Mouse (Mus musculus) cerebellum, postnatal 14 days (tissue): ENCODE measurements at regions not wholly inside any gene's neighbourhood (a gene's known extent, or its start where the extent isn't known, plus 50 kb on each side); places are given as distances from the start of the nearest gene placed in this dataset.
A peak's percentile ranks its signal among the peaks of the same experiment; 100 is the strongest.
"Not testable (repeated sequence)": the region's sequence is repeated elsewhere in the genome, so short reads cannot be mapped to it uniquely, and the experiment has no call there.

Experiments used
- DNase-seq, 2 experiments: peaks; one replicate each; pipeline ENCODE4 v3.0.0; 2021; ENCODE audit warnings: mixed read lengths in 2 of 2

DNA sequence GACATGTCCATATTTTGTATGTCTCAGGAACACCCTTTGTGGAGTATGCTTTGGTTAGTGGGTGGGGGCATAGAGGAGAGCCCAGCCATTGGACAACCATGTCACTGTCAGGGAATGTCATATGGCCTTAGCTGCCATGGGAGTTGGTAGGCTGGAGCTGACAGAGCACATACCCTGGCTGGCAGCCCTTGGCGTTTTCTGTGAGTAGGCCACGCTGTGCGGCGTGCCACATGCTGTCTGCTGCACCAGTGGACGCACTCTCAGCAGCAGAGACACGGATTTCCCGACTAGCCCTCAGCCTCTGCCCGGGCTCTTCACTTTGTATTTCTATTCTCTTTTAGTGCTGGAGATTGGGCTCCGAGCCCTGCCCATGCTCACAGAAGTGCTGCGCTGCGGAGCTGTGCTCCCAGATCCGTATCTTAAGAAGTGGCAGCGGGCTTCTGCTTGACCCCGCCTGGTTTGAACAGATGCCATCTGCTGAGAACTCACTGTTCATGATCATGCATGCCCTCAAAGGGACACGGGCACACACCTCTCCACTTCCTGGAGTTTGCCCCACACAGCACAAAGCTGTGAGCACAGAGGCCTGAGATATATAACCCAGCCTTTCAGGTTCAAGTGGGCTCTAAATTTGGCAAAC, 160.1 kb downstream of the Sall1 start:
- peak; percentile 41 to 45 for DNase-seq

- DNase-seq, result no peak
These were observed 164.1 kb downstream of the Sall1 start for GRCm38 (mm10) chr8:88879857-88880256.

- DNase-seq, result peak in 1 of 2 experiments; percentile 9
These were observed 166.0 kb downstream of the Sall1 start for GRCm38 (mm10) chr8:88877921-88878320.

- DNase-seq, result no peak
These were observed 166.1 kb downstream of the Cyld start for GRCm38 (mm10) chr8:88862846-88863455.

DNA sequence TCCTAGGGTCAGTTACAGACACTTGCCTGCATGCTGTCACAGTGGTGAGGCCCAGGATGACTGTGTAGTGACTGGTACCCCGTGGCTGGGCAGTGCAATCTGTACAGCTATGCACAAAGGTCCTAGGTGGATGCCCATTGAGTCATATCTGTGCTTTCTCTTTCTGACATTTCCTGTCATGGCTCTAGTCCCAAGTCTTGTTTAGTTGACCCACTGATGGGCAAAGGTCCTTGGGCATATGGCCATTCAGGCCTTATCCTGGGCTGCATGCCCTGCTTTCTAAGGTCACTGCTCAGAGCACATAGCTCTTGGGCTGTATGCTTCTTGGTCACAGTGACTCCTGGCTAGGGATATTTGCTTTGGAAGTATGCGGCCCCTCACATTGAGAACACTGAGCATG, 160.4 kb downstream of the Cyld start:
- no peak for DNase-seq

DNA sequence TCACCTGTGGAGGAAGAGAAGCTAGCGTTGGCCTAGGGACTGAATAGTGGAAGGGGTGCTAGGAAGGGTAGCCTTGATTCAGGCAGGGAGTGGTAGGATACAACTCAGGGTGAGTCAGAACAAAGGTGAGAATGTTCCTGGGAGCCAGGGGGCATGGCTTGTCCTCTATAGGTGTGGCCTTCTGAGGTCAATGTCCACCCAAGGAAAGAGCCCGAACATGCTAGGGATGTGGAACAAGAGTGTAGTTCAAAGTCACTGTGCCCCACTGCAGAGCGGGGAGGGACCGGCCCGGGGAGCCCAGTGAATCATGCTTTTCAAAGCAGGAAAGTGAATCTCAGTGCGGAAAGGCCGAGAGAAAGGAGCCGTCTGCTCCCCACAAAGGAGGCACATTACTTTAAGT, 156.4 kb downstream of the Cyld start:
- DNase-seq, result no peak

- no peak for DNase-seq
These were observed 149.1 kb downstream of the Cyld start for GRCm38 (mm10) chr8:88845916-88846315.

GRCm38 (mm10) chr8:88844370-88844769, 147.5 kb downstream of the Cyld start:
- peak; percentile 53 to 68 for DNase-seq

- no peak for DNase-seq
These were observed 145.6 kb downstream of the Cyld start for GRCm38 (mm10) chr8:88842451-88842850.

GRCm38 (mm10) chr8:88840096-88840495, 143.3 kb downstream of the Cyld start:
- DNase-seq, result no peak

GRCm38 (mm10) chr8:88835756-88836291, 139.0 kb downstream of the Cyld start:
- no peak for DNase-seq

GRCm38 (mm10) chr8:88825816-88826215, 129.0 kb downstream of the Cyld start:
- no peak for DNase-seq

GRCm38 (mm10) chr8:88823931-88824330, 127.1 kb downstream of the Cyld start:
- DNase-seq, result no peak

DNA sequence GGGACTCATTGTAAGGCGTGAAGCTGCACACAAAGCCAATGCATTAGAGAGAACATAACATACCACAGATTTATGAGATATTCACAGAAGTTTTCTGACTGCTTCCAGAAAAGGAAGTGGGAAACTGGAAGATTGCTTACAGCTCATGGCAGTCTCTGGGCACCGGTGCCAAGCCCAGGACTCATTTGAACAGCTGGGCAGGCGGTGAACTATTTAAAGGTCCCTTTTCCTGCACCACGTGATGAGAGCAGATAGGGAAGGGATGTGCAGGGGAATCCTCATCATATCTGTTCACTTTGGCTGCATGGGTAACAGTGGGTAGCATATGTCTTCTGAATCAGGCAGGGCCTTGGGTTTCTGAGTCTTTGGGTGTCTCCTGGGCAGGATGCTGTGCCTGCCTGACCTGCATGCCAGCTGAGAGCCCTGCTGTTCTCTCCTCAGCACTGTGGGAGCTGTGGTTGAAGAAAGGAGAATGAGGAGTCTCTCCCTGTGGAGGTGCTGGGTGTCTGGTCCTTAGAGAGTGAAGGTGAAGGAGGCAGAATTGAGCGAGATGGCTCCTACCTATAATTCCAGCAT, 123.5 kb downstream of the Cyld start:
- no peak for DNase-seq

- DNase-seq, result no peak
These were observed 119.6 kb downstream of the Cyld start for GRCm38 (mm10) chr8:88816461-88816860.

DNA sequence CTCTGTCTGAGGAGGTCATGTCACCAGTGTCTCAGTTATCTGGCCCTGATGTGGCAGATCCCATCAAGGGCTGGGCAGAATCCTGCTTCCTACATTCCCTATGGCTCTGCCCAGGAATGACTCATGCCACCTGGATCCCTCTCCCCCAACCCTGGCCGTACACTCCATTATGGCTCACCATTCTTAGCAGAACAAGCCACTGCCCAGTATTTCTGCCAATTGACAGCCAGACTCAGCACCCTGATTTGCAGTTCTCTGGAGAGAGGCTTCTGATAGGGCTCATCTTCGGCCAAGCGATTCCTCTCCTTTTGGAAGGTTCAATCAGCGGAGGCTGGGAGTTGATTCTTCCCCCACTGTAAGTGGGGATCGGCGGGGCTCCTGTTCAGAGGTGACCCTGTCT, 117.4 kb downstream of the Cyld start:
- no peak for DNase-seq

DNA sequence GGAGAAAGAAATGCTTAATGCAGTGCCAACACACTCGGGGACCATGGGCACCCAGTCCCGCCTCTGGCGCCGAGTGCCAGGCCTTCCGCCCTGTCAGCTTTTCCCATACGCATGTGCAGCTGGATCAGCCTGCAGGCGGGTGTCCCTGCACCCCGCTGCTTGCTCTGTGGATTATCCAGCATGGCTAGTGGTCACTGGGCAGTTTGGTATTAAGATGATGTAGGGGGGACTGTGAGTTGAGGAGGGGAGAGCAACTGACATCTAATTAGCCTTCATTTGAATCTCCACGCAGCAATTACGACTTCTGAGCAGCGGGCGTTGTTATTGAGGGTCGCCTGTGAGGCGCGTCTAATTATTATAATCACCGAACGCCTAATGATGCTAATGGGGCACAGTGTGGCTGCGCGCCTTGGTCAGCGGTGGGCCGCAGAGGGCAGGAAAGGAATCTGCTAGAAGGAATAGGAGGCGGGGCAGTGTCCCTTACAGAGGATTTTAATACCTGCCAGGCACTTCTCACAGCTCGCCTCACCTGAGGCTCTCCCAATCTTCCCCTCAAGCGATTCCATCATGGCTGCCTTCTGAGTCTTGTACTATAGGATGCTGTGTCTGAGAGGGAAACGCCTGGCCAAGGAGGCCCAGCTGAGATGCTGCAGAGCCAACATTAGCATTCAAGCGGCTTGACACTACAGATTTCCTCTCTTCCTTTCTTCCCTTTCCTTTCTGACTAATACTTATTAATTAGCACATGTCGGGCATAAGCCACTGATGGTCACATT, 116.3 kb downstream of the Cyld start:
- DNase-seq, result no peak

- DNase-seq, result not testable (repeated sequence)
These were observed 110.0 kb downstream of the Cyld start for GRCm38 (mm10) chr8:88806851-88807250.
